Mouse (Mus musculus) common myeloid progenitor, adult 5-6 weeks (primary cell): Measurements from ENCODE around the gene Ptch1. TPM values are rescaled to one million over a fixed set of nuclear protein-coding genes. Genes with fewer than 3 reads are reported as not detected.

ENCODE experiments used
- ATAC-seq: replicated peaks from 2 replicates; pipeline ENCODE4 v1.8.0; 2016; ENCODE audit warnings: low read depth, mild to moderate bottlenecking, moderate TSS enrichment, inconsistent platforms; ENCODE audit not compliant: poor library complexity, severe bottlenecking
- total RNA-seq: library from RNA; stranded (forward); fragments of 200-1000, 187-1606 nt; gene quantifications from 2 replicates; pipeline ENCODE4 v1.2.3, GENCODE M21; 2017

Gene Ptch1
- 11.9 and 13.8 TPM in 2 replicates for total RNA-seq

GRCm38 (mm10) chr13:63573256-63573835 lies at the start of gene Ptch1:
Gene Ptch1 (minus strand): TSS chr13:63573598.
- ATAC-seq = no peak

DNA sequence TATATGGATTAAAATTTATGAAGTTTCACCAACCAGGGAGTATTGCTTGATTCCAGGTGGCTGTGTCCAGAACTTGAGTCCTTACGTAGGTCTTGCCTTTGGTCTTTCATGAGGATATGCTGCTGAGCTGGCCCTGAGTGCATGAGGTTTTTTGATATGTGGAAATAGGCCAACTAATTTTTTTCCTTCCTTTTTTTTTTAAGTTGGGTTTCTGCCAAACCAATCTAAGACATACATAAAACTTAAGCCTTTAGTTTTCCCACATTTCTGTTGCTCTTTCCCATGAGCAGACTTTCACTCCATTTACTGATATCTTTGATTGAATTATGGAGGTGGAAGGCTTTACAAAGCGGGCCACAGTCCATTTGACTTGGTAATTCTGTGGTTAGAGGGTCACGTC lies 47.9 kb upstream of the Ptch1 start:
- no peak for ATAC-seq

GRCm38 (mm10) chr13:63613201-63613600 lies 39.8 kb upstream of the Ptch1 start:
- ATAC-seq = no peak

GRCm38 (mm10) chr13:63609734-63610133 lies 36.3 kb upstream of the Ptch1 start:
- no peak for ATAC-seq

DNA sequence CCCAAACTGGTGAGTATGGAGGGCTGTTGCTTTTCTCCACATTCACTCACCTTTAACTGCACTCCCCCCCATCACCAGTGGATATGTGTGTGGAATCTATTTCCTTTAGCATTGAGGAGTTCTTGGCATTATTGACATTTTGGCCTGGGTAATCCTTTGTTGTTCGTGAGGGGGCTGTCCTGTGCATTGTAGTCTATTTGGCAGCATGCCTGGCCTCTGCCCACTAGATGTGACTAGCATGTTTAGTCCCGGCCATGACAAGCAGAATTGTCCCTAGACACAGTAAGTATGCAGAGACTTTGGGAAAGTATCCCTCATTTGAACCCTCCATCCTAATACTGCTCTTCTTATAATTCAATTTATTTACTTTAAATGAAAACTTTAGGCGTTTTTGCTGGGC lies 24.2 kb upstream of the Ptch1 start:
- no peak for ATAC-seq

- ATAC-seq = no peak
These were observed 22.5 kb upstream of the Ptch1 start for GRCm38 (mm10) chr13:63595869-63596268.

DNA sequence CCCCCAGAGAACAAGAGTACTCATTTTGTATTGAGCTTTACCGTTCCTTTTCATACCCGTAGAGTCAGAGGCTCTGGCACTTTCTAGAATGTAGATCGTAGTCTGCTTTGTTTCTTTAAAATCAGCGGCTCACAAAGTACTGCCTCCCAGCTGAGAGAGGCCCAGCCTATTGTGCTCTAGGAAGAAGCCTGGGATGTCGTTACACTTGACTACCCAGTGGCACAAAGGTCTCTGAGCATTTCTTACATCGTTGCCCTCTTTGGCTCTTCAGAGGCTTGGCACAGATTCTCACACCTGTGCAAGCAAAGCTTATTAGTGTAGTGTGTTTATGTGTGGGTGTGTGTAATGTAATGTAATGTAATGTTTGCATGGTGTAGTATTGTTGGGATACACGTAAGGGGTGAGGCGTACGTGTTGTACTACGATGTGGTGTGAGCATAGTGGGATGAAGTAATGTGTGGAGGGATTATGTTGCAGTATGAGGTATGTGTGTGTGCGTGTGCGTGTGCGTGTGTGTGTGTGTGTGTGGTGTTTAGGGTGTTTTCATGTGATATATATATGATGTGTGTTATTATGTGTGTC lies 20.2 kb upstream of the Ptch1 start:
- ATAC-seq = no peak

DNA sequence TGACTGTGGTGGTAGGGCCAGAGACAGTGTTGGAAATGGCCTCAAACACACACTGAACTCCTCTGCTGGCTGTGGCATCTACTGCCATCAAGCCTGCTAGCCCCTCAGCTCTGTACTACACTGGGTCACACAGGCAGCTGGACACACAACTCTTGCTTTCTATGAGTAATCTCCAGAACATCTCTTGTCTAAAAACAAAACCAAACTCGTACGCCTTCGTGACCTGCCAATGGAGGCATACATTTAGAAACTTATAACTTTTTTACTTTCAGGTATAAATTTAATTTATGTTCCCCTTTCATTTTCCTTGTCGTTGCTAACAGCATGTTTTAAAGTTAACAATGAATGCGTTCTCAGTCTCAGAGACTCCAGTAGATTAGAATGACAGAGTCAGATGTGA lies 19.4 kb upstream of the Ptch1 start:
- no peak for ATAC-seq

DNA sequence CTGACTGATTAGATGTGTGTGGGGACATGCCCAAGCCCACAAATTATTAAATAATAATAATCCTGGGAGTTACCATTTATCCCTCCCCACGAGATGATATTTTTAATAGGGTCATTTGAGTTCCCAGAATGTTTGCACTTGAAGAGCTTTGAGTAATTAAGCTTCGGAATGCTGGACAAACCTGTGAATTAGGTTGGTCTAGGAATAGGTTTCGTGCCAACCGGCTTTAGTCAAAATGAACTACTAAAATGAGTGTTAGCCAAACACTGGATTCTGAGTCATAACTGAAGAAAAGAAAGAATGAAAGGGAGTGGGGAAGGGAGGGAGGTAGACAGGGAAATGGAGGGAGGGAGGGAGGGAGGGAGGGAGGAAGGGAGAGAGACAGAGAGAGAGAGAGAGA lies 1.2 kb upstream of the Ptch1 start:
- ATAC-seq = no peak

- 0 out of 2 replicates have a peak, but pooled peaks have one; percentile 4 for ATAC-seq
These were observed 744 bp downstream of the Ptch1 start for GRCm38 (mm10) chr13:63572453-63573255.

DNA sequence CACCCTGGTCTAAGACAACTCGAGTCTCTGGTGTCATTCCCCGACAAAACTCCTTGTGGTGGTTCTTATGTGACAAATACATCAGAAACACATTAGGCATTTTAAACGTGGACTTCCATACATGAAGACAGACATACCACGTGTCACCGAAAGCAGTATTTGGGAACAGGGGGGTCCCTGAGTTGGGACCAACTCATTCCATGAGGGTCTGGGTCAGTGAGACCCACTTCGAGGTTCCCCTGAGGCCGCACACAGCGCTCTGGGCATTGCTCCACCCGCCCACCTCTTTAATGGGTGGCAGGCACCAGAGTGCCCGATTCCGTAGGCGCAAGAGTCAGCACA lies 1.3 kb downstream of the Ptch1 start:
- 0 out of 2 replicates have a peak, but pooled peaks have one; percentile 1 for ATAC-seq

GRCm38 (mm10) chr13:63570456-63570855 lies 2.9 kb downstream of the Ptch1 start:
- no peak for ATAC-seq

DNA sequence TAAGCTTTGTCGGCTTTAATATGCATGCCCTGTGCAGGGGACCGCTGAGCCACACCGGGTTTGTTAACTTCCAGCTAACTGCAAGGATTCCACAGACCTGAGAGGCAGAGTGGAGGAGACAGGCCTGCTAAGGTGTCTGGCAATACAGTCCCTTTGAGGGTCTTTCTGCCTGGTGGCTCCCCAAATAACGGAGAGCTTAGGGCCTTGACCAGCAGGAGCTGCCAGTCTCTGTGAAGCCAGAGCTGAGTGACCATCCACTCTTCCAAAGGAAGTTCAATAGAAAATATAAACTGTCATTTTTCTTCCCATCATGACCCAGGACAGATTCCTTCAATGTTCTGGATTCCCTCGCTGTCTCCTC lies 4.0 kb downstream of the Ptch1 start:
- no peak for ATAC-seq

DNA sequence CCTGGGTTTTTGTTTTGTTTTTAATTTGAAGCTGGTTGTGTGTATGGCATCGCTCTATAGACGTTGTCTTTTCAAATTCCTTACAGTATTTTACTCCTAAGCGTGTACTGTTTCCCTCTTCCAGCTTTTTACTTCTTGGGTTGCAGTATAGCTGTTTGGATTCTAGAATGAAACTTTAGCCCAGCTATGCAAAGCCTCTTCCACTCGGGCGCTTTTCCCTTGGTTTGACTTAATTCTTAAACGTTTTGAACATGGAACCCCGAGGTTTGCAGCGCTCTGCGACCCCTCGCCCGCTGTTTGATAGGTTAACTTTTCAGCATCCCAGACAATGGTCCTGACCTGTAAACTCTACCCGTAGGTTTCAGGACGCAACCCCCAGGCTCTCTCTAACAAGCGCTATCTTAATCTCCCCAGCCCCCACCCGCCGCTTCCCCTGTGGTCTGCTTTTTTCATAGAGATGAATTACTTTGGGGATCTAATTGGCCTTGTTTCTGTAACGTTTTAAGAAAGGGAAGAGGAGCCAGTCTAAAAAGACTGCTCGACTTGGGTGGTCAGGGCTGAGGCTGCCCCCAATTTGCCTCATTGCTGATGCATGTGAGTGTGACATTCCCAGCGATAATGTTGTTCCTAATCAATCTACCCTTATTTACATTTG lies 4.5 kb downstream of the Ptch1 start:
- ATAC-seq = no peak

DNA sequence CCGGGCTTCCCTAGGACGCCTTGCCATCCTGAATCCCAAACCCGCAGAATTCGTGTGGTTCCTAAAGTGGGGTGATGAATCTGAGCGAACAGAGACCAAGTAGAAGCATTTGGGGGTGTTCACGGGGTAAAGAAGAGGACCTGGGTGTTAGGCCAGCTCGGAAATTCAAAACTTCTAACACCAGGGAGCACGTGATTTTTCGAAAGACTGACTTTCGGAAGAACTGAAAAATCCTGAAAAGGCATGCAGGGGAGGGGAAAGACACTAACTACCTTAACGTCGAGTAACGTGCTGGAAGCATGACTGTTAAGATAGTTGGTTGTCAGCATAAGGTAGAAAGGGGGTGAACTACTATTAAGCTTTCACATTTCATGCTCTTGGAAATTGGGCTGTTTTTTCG lies 5.1 kb downstream of the Ptch1 start:
- ATAC-seq = no peak

- ATAC-seq = peak; percentile 57
These were observed 5.6 kb downstream of the Ptch1 start for GRCm38 (mm10) chr13:63567677-63568293.

- peak; percentile 16; the same call in 1 of the 2 replicates for ATAC-seq
These were observed 7.1 kb downstream of the Ptch1 start for GRCm38 (mm10) chr13:63566018-63567015.

DNA sequence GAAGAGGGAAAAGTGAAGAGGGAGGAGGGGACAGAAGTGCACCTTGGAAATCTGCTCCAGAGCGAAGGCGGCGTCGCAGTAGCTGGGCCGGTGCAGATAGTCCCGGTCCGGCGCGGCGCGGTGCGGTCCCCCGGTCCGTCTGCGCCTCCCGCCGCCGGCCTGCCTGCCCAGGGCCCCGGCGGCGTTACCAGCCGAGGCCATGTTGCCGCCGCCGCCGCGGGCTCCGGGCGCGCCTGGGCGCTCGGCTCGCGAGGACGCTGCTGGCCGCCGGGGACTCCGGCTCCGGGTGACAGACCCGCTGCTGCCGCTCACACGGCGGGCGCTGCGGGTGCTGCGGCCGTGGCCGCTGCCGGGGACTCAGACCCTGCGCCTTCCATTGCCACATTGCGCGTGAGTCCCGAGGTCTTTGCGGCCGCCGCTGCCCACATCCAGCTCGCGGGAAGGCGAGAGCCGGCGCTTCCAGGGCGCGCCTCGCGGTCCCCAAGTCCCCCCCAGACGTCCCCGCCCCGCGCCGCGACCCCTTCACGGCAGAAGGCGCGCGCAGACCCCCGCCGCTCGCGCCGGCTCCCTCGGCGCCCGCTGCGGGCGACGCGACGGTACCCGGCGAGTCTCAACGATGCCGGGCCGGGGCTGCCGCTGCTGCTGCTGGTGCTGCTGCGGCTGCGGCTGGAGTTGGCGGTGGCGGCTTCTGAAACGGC lies 7.9 kb downstream of the Ptch1 start:
- no peak for ATAC-seq
